Mouse (Mus musculus): ENCODE results near the gene Ampd1. TPM values are rescaled to one million over a fixed set of nuclear protein-coding genes. Genes with fewer than 3 reads are reported as not detected.

The Ampd1 gene
- polyA plus RNA-seq, 1 experiment from 2014 or later = not detected

DNA sequence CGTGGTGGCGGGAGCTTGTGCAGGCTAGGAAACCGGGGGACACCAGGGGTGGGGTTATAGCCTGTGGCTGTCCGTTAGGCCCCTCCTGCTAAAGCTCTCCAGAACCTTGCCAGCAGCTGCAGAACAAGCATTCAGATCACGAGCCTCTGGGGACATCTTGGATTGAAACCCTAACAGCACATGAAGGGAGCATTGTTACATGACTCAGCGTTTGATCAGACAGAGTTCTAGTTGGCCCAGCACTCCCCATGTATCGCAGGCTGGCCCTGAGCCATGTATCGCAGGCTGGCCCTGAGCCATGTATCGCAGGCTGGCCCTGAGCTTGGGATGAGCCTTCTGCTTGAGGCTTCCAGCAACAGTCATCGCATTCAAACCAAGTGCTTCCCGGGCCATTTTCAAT is 67.5 kb downstream of the Ampd1 start:
- 90% methylated on average over 11 of the region's 11 CpGs for WGBS
- Histone ChIP-seq H3K4me3 (no peak overlapping the region), H3K4me1 (peaks cover 2% of the 10 kb centered on the region; the same call in 1 of the 2 replicates), H3K27me3 (replicated peaks; ENCODE audit: low read depth, poor library complexity, severe bottlenecking) (no peaks in the 10 kb centered on the region), H3K9me3 (no peaks in the 10 kb centered on the region), H3K36me3 (replicated peaks) (no peaks in the 10 kb centered on the region), H3K27ac (replicated peaks) (no peak overlapping the region)
- DNase-seq (ENCODE audit: low spot score) = no peak

DNA sequence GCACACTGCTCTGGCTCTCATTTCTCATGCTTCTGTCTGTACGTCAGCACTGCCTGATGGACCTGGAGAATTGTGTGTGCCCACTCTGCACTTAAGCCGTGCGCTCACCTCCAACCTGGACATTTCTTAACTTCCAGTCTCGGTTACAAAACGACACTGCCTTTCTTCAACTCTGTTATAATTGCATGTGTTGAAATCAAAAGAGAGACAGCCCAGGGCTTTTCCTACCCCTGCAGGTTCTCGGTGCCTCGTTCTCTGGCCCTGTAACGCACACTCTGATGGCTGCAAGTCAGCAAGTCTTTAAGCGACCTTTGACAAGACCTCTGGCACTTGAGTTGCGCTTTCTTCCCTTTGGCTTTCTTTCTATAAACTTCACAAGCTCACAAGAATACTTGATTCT is 68.6 kb downstream of the Ampd1 start:
- Histone ChIP-seq H3K27ac (replicated peaks) (no peak overlapping the region), H3K4me3 (no peak overlapping the region), H3K4me1 (peaks cover 4% of the 10 kb centered on the region; the same call in 1 of the 2 replicates), H3K9me3 (no peaks in the 10 kb centered on the region), H3K27me3 (replicated peaks; ENCODE audit: low read depth, poor library complexity, severe bottlenecking) (no peaks in the 10 kb centered on the region), H3K36me3 (replicated peaks) (no peaks in the 10 kb centered on the region)
- 83% methylated on average over 10 of the region's 10 CpGs for WGBS
- no peak for DNase-seq (ENCODE audit: low spot score)

DNA sequence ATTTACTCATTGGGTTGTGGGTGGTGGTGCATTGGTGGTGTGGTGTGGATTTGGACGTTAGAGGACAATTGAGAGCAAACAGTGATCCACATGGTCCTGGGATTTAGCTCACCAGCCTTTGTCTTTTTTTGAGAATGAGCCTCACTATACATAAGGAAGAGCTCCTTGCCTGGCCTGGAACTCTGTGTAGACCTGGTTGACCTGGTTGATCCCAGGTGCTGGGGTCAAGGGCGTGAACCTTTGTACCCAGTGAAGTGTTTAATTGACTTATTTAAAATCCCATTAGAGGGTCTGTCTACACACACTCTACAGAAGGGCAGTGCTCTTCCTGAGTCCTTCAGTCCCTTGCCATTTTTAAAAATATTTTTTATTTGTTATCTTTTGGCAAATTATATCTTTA is 71.5 kb downstream of the Ampd1 start:
- H3K36me3 ChIP-seq (replicated peaks) = no peaks in the 10 kb centered on the region
- H3K27ac ChIP-seq (replicated peaks) = no peak overlapping the region
- DNase-seq (ENCODE audit: low spot score) = no peak
- no peaks in the 10 kb centered on the region for H3K27me3 ChIP-seq (replicated peaks; ENCODE audit: low read depth, poor library complexity, severe bottlenecking)
- H3K4me1 ChIP-seq = peaks cover 4% of the 10 kb centered on the region; the same call in 1 of the 2 replicates
- H3K9me3 ChIP-seq = no peaks in the 10 kb centered on the region
- 87% methylated on average over 2 of the region's 2 CpGs for WGBS
- no peak overlapping the region for H3K4me3 ChIP-seq

- Histone ChIP-seq H3K4me3 (no peak overlapping the region), H3K27ac (replicated peaks) (no peak overlapping the region), H3K27me3 (replicated peaks; ENCODE audit: low read depth, poor library complexity, severe bottlenecking) (no peaks in the 10 kb centered on the region), H3K9me3 (no peaks in the 10 kb centered on the region), H3K36me3 (replicated peaks) (no peaks in the 10 kb centered on the region), H3K4me1 (peaks cover 4% of the 10 kb centered on the region; the same call in 1 of the 2 replicates)
- WGBS = 73% methylated on average over 4 of the region's 4 CpGs
- no peak for DNase-seq (ENCODE audit: low spot score)
These were observed 72.0 kb downstream of the Ampd1 start for GRCm38 (mm10) chr3:103145791-103146190.

DNA sequence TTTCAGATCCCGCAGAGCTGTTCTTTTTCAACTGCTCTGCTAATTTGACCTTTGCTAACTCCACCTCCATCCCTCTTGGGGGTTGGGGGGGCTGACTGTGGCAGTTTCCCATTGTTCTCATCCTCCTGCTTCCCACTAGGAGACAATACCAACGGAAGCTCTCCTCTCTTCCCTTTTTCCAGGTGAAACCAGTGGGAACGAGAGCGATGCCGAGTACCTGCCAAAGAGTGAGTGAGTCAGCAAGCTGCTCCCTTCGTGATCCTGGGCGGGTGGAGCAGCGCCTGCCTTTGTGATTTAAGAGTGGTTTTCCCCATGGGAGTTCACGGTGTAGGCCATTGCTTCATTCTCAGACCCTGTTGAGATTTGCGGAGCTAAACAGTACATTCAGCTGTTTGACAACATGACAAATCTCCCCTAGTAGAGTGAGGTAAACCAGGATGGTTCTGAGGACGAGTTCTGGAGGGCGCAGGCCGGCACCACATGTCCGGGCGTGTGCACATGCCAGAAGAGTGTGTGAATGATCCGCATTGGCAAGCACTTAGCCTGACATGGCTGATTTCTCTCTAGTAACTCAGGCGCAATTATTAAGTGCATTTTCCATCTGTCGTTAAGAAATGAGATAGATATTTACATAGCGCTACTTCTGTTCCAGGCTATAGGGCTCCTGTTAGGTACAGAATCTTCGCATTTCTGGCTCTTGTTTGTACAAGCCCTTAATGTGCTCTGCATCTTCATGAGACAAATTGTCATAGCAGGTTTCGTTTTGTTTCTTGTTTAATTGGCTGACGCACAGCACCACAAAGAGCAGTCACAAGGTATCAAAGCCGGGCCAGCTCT is 72.7 kb downstream of the Ampd1 start:
- Histone ChIP-seq H3K9me3 (no peaks in the 10 kb centered on the region), H3K36me3 (replicated peaks) (no peaks in the 10 kb centered on the region), H3K4me1 (peaks cover 4% of the 10 kb centered on the region; the same call in 1 of the 2 replicates), H3K27ac (replicated peaks) (no peak overlapping the region), H3K4me3 (no peak overlapping the region), H3K27me3 (replicated peaks; ENCODE audit: low read depth, poor library complexity, severe bottlenecking) (no peaks in the 10 kb centered on the region)
- WGBS = 65% methylated on average over 23 of the region's 23 CpGs
- no peak for DNase-seq (ENCODE audit: low spot score)

DNA sequence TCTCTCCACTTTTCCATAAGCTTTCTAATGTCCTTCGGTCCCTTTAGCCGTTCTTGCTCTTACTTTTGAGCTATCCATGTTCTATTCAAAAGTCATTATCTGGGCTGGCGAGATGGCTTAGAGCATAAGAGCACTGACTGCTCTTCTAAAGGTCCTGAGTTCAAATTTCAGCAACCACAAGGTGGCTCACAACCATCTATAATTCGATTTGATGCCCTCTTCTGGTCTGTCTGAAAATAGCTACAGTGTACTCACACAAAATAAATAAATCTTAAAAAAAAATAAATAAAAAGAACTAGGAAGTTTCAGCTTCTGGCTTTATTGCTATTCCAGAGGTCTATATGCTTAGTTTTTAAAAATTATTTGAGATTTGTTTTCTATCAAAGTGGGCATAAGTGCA is 74.0 kb downstream of the Ampd1 start:
- 86% methylated on average over 4 of the region's 4 CpGs for WGBS
- Histone ChIP-seq H3K4me1 (peaks cover 4% of the 10 kb centered on the region; the same call in 1 of the 2 replicates), H3K9me3 (no peaks in the 10 kb centered on the region), H3K27me3 (replicated peaks; ENCODE audit: low read depth, poor library complexity, severe bottlenecking) (no peaks in the 10 kb centered on the region), H3K4me3 (no peak overlapping the region), H3K36me3 (replicated peaks) (no peaks in the 10 kb centered on the region), H3K27ac (replicated peaks) (no peak overlapping the region)
- DNase-seq (ENCODE audit: low spot score) = no peak

- 84% methylated on average over 10 of the region's 10 CpGs for WGBS
- Histone ChIP-seq H3K27ac (replicated peaks) (no peak overlapping the region), H3K27me3 (replicated peaks; ENCODE audit: low read depth, poor library complexity, severe bottlenecking) (no peaks in the 10 kb centered on the region), H3K4me1 (peaks cover 4% of the 10 kb centered on the region; the same call in 1 of the 2 replicates), H3K9me3 (no peaks in the 10 kb centered on the region), H3K36me3 (replicated peaks) (no peaks in the 10 kb centered on the region), H3K4me3 (no peak overlapping the region)
- DNase-seq (ENCODE audit: low spot score) = no peak
These were observed 75.1 kb downstream of the Ampd1 start for GRCm38 (mm10) chr3:103148941-103149340.

Other genes with a start within 250 kb of the Ampd1 start
- not detected in 2 replicates for gene Sycp1, start 137.9 kb upstream of the Ampd1 start, polyA plus RNA-seq (2016; fragmentation: Nextera tagmentation; extraction: Ambion mirVana)
- not detected in 2 replicates for gene Nr1h5, start 109.9 kb upstream of the Ampd1 start, polyA plus RNA-seq (2016; fragmentation: Nextera tagmentation; extraction: Ambion mirVana)
- 55.7 and 57.2 TPM in 2 replicates for gene Sike1, start 78.3 kb upstream of the Ampd1 start, polyA plus RNA-seq (2016; fragmentation: Nextera tagmentation; extraction: Ambion mirVana)
- 469 and 474 TPM in 2 replicates for gene Csde1, start 53.6 kb upstream of the Ampd1 start, polyA plus RNA-seq (2016; fragmentation: Nextera tagmentation; extraction: Ambion mirVana)
- 139 and 144 TPM in 2 replicates for gene Nras, start 15.7 kb upstream of the Ampd1 start, polyA plus RNA-seq (2016; fragmentation: Nextera tagmentation; extraction: Ambion mirVana)
- gene Dennd2c, start 28.6 kb downstream of the Ampd1 start, polyA plus RNA-seq (2016; fragmentation: Nextera tagmentation; extraction: Ambion mirVana) = 2.1 and 3.4 TPM in 2 replicates
- 230 and 243 TPM in 2 replicates for gene Bcas2, start 97.6 kb downstream of the Ampd1 start, polyA plus RNA-seq (2016; fragmentation: Nextera tagmentation; extraction: Ambion mirVana)
- 34.2 and 35.4 TPM in 2 replicates for gene Trim33, start 205.3 kb downstream of the Ampd1 start, polyA plus RNA-seq (2016; fragmentation: Nextera tagmentation; extraction: Ambion mirVana)

Data from embryonic facial prominence, embryonic 10.5 days (tissue).